Mouse (Mus musculus) liver, postnatal 0 days (tissue): Measurements from ENCODE around the gene Zfp786.

Source experiments
- CTCF ChIP-seq: sonication (generic); IDR thresholded peaks from 2 replicates; pipeline ENCODE4 v1.5.1; 2016; ENCODE audit warnings: antibody characterized with exemption, low read depth
- EP300 ChIP-seq: IDR thresholded peaks from 2 replicates; pipeline ENCODE4 v1.6.1; 2016; ENCODE audit warnings: antibody characterized with exemption, low read depth, mild to moderate bottlenecking

GRCm38 (mm10) chr6:47837630-47838029 lies 7.0 kb upstream of the Zfp786 start:
- no peak for TF ChIP-seq CTCF
- TF ChIP-seq EP300 = no peak
